In the genomic region with DNA sequence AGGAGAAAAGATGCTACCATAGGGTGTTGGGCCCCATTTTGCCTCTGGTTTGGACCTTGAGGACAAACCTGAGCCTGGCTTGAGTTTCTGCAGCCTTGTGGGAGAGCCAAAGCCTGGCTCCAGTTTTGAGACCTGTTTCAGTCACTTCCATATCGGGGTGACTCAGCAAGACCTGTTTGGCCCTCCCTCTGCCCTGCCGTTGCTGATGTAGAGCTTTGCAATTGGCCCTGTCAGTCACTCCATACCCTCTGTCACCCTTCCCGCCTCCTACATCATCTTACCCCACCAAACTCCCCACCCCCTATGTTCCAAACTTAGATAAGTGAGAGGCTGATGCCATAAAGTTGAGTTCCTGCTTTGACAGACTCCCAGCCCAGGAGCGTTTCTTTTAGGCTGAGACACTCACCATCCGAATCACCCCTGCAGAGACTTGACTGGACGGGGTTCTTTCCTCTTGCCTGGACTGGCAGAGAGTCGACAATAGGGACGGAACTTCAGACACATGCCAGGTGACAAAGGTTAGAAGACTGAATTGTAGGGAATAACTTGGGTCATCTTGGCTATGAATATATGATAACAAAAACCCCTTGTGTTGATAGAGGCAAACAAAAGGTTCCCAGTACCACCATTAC, we compare ENCODE assay signal across 32 mouse cellular contexts. TPM values are rescaled to one million over a fixed set of nuclear protein-coding genes. Genes with fewer than 3 reads are reported as not detected.
DNase-seq lines count a peak whose midpoint lies in the region; ATAC-seq and TF ChIP-seq lines count a peak whose summit lies in the region.
"Had no signal": no experiment of that assay in that cellular context is flagged by ENCODE, and none has a peak within 500 bp of the region (broad histone marks: within the 10 kb centered on the region; RNA-seq: fewer than 3 reads in every experiment).

No protein-coding gene starts in this region.

- intact Hi-C loops in heart, postnatal 25 days (cut with DNase I) = no loop called here

- H3K9me3 ChIP-seq in CH12.LX (replicated peaks; ENCODE audit: low read length) (peaks cover 16% of the 10 kb centered on the region), MEL (replicated peaks; ENCODE audit: insufficient read depth, low read length) (no peaks in the 10 kb centered on the region)
- no peaks in the 10 kb centered on the region for H3K9me3 ChIP-seq in intestine, embryonic 16.5 days (ENCODE audit: control insufficient read depth, low read length)
- H3K9me3 ChIP-seq: embryonic facial prominence, embryonic 12.5 days; embryonic facial prominence, embryonic 15.5 days; forebrain, embryonic 12.5 days; forebrain, embryonic 15.5 days; heart, embryonic 15.5 days; hindbrain, embryonic 12.5 days; hindbrain, embryonic 15.5 days had no signal

- H3K79me2 ChIP-seq in CH12.LX (replicated peaks; ENCODE audit: control insufficient read depth, extremely low read depth, insufficient read depth, poor library complexity, severe bottlenecking) (peaks cover 20% of the 10 kb centered on the region), MEL (ENCODE audit: control insufficient read depth, insufficient read depth, low read length, poor library complexity) (no peaks in the 10 kb centered on the region)

- TF ChIP-seq EP300 in CH12.LX (IDR thresholded peaks at IDR 0.05; ENCODE audit: low read length) = peak; percentile 44; the same call in 1 of the 2 replicates
- peak in 1 of 2 experiments; percentile 73; a peak in 2 of 4 replicates for TF ChIP-seq EP300 in MEL (IDR thresholded peaks at IDR 0.05; ENCODE audit: low read depth in 1 of 2, low read length in 2 of 2)

- in situ Hi-C loops in CH12.LX (cut with MboI; ENCODE audit: low pct_ligation_motif_present, low pct_unique_long_range_greater_than_20kb, low sequenced_read_pairs) = loop anchor here (5.0 kb wide), 1 partner anchor 201 kb away; no protein-coding TSS in a partner anchor

- TF ChIP-seq CTCF in CH12.LX (conservative IDR thresholded peaks at IDR 0.05 in 1 of 2, IDR thresholded peaks at IDR 0.05 in 1 of 2; ENCODE audit: low read depth in 2 of 2, low read length in 2 of 2) (no peak), MEL (IDR thresholded peaks at IDR 0.05 in 2 of 3, conservative IDR thresholded peaks at IDR 0.05 in 1 of 3; ENCODE audit: control insufficient read depth in 1 of 3, insufficient read depth in 1 of 3, low read depth in 2 of 3, low read length in 3 of 3, poor library complexity in 1 of 3, severe bottlenecking in 1 of 3) (no peak)
- TF ChIP-seq CTCF in bone marrow macrophage, adult 2 months (IDR thresholded peaks at IDR 0.05; ENCODE audit: low read depth, low read length) = no peak

- H3K27ac ChIP-seq in CH12.LX (ENCODE audit: insufficient read depth, low read depth) = peak overlapping the region; percentile 82
- peak overlapping the region; percentile 95 for H3K27ac ChIP-seq in MEL (ENCODE audit: control insufficient read depth, low read depth, low read length)
- H3K27ac ChIP-seq in bone marrow macrophage, adult 2 months (ENCODE audit: insufficient read depth, low read depth, low read length) = peak overlapping the region; percentile 12; the same call in 1 of the 2 replicates
- no peak overlapping the region for H3K27ac ChIP-seq in intestine, embryonic 16.5 days (ENCODE audit: low read length)
- H3K27ac ChIP-seq: embryonic facial prominence, embryonic 12.5 days; embryonic facial prominence, embryonic 15.5 days; forebrain, embryonic 12.5 days; forebrain, embryonic 15.5 days; heart, embryonic 15.5 days; hindbrain, embryonic 12.5 days; hindbrain, embryonic 15.5 days had no signal

- ATAC-seq in intestine, embryonic 16.5 days = no peak
- ATAC-seq: CD4-positive, CD25-positive, alpha-beta regulatory T cell, adult 4 months; forebrain, embryonic 15.5 days; Patski had no signal

- H3K27me3 ChIP-seq in CH12.LX (replicated peaks) = no peaks in the 10 kb centered on the region
- no peaks in the 10 kb centered on the region for H3K27me3 ChIP-seq in MEL (ENCODE audit: control insufficient read depth in 1 of 2, insufficient read depth in 2 of 2, low read length in 2 of 2)
- H3K27me3 ChIP-seq in intestine, embryonic 16.5 days (replicated peaks; ENCODE audit: control insufficient read depth, insufficient read depth, low read length) = no peaks in the 10 kb centered on the region
- H3K27me3 ChIP-seq: embryonic facial prominence, embryonic 12.5 days; embryonic facial prominence, embryonic 15.5 days; forebrain, embryonic 12.5 days; forebrain, embryonic 15.5 days; heart, embryonic 12.5 days; heart, embryonic 15.5 days; hindbrain, embryonic 12.5 days; hindbrain, embryonic 15.5 days; Patski had no signal

- dilution Hi-C loops in CH12.LX (cut with MboI; ENCODE audit: extremely low pct_ligation_motif_present, extremely low pct_unique_long_range_greater_than_20kb, low sequenced_read_pairs) = no loop called here

- TF ChIP-seq RAD21 in CH12.LX (IDR thresholded peaks at IDR 0.05; ENCODE audit: low read depth, low read length) = no peak
- TF ChIP-seq RAD21 in MEL (IDR thresholded peaks at IDR 0.05; ENCODE audit: low read depth, low read length) = no peak

- H3K4me3 ChIP-seq in CH12.LX (replicated peaks in 1 of 3; ENCODE audit: low read depth in 2 of 3, low read length in 2 of 3, poor library complexity in 1 of 3) (peak overlapping the region; percentile 65 to 88 (median 66)), MEL (ENCODE audit: control insufficient read depth in 1 of 2, insufficient read depth in 1 of 2, low read depth in 2 of 2, low read length in 2 of 2) (peak overlapping the region; percentile 58 to 61)
- no peak overlapping the region for H3K4me3 ChIP-seq in bone marrow macrophage, adult 2 months (ENCODE audit: insufficient read depth, low read length)
- H3K4me3 ChIP-seq in intestine, embryonic 16.5 days (ENCODE audit: low read length) = no peak overlapping the region
- H3K4me3 ChIP-seq: embryonic facial prominence, embryonic 12.5 days; embryonic facial prominence, embryonic 15.5 days; forebrain, embryonic 12.5 days; forebrain, embryonic 15.5 days; heart, embryonic 12.5 days; heart, embryonic 15.5 days; hindbrain, embryonic 12.5 days; hindbrain, embryonic 15.5 days had no signal

- H3K4me2 ChIP-seq in CH12.LX (ENCODE audit: insufficient read depth, low read depth, poor library complexity, severe bottlenecking) = peak overlapping the region; percentile 99
- no peak overlapping the region for H3K4me2 ChIP-seq in intestine, embryonic 16.5 days (ENCODE audit: low read depth, low read length)
- H3K4me2 ChIP-seq: embryonic facial prominence, embryonic 12.5 days; embryonic facial prominence, embryonic 15.5 days; forebrain, embryonic 12.5 days; forebrain, embryonic 15.5 days; heart, embryonic 12.5 days; heart, embryonic 15.5 days; hindbrain, embryonic 12.5 days; hindbrain, embryonic 15.5 days had no signal

- peaks cover 6 to 33% of the 10 kb centered on the region in 2 experiments for H3K4me1 ChIP-seq in CH12.LX (ENCODE audit: control insufficient read depth in 1 of 2, insufficient read depth in 2 of 2)
- peaks cover 5 to 9% of the 10 kb centered on the region in 2 experiments for H3K4me1 ChIP-seq in MEL (ENCODE audit: control insufficient read depth in 1 of 2, insufficient read depth in 2 of 2, low read length in 2 of 2)
- H3K4me1 ChIP-seq in bone marrow macrophage, adult 2 months (ENCODE audit: control insufficient read depth, insufficient read depth, low read length) = peaks cover 3% of the 10 kb centered on the region; the same call in 1 of the 2 replicates
- no peaks in the 10 kb centered on the region for H3K4me1 ChIP-seq in intestine, embryonic 16.5 days (ENCODE audit: control insufficient read depth, insufficient read depth, low read length)
- H3K4me1 ChIP-seq: embryonic facial prominence, embryonic 12.5 days; embryonic facial prominence, embryonic 15.5 days; forebrain, embryonic 12.5 days; forebrain, embryonic 15.5 days; heart, embryonic 12.5 days; hindbrain, embryonic 15.5 days had no signal

- WGBS in intestine, embryonic 16.5 days = 70% methylated on average over 8 of the region's 8 CpGs

- H3K36me3 ChIP-seq in CH12.LX (replicated peaks in 1 of 2; ENCODE audit: control insufficient read depth in 1 of 2, insufficient read depth in 1 of 2, low read length in 1 of 2) = peaks cover 3 to 25% of the 10 kb centered on the region in 2 experiments
- H3K36me3 ChIP-seq in MEL (ENCODE audit: control insufficient read depth in 1 of 2, insufficient read depth in 2 of 2, low read length in 2 of 2) = peaks cover 0 to 21% of the 10 kb centered on the region in 2 experiments; a peak in 2 of 4 replicates
- H3K36me3 ChIP-seq in intestine, embryonic 16.5 days (ENCODE audit: control insufficient read depth, insufficient read depth, low read length) = no peaks in the 10 kb centered on the region
- H3K36me3 ChIP-seq: embryonic facial prominence, embryonic 12.5 days; embryonic facial prominence, embryonic 15.5 days; forebrain, embryonic 12.5 days; forebrain, embryonic 15.5 days; heart, embryonic 12.5 days; heart, embryonic 15.5 days; hindbrain, embryonic 12.5 days; hindbrain, embryonic 15.5 days had no signal

- DNase-seq in CH12.LX (ENCODE audit: extremely low read depth) (peak; percentile 94), MEL (ENCODE audit: low read depth, low spot score) (peak; percentile 96)
- DNase-seq in heart, postnatal 25 days (ENCODE audit: low spot score) = no peak
- DNase-seq in lung, postnatal 25 days (ENCODE audit: low spot score) = no peak
- DNase-seq: adrenal gland, adult 2 months; adrenal gland, postnatal 14 days; cerebellum, adult 18-20 months; cerebellum, adult 9-10 months; cerebellum, postnatal 14 days; gastrocnemius, postnatal 25 days; heart, adult 18-20 months; heart, postnatal 10 days; kidney, adult 11 months; kidney, adult 8-10 months had no signal

- H3K9ac ChIP-seq in CH12.LX (ENCODE audit: insufficient read depth, low read depth) (peak overlapping the region; percentile 96), MEL (ENCODE audit: control insufficient read depth, low read depth, low read length, poor library complexity, severe bottlenecking) (peak overlapping the region; percentile 69)
- H3K9ac ChIP-seq in intestine, embryonic 16.5 days (ENCODE audit: low read depth, low read length) = no peak overlapping the region
- H3K9ac ChIP-seq: embryonic facial prominence, embryonic 12.5 days; embryonic facial prominence, embryonic 15.5 days; forebrain, embryonic 12.5 days; forebrain, embryonic 15.5 days; heart, embryonic 12.5 days; heart, embryonic 15.5 days; hindbrain, embryonic 12.5 days; hindbrain, embryonic 15.5 days had no signal

- TF ChIP-seq POLR2A in CH12.LX (IDR thresholded peaks at IDR 0.05; ENCODE audit: low read depth, low read length) (peak; percentile 98), MEL (IDR thresholded peaks at IDR 0.05; ENCODE audit: control insufficient read depth in 1 of 2, insufficient read depth in 1 of 2, low read depth in 1 of 2, low read length in 2 of 2, poor library complexity in 1 of 2) (peak; percentile 58 to 97; a peak in 3 of 4 replicates)
- TF ChIP-seq POLR2A in bone marrow macrophage, adult 2 months (IDR thresholded peaks at IDR 0.05; ENCODE audit: borderline replicate concordance, low read depth, low read length) = no peak

RNA-seq across cellular contexts. Expression of gene Loxl1, which starts 23.8 kb away (rescaled TPM):
- total RNA-seq in CH12.LX (2012; rRNA removed) (not detected in 2 replicates), CH12.LX (2014; rRNA removed) (not detected in 2 replicates), MEL (2012; rRNA removed) (not detected in 2 replicates)
- polyA plus RNA-seq in CH12.LX (2012; ENCODE audit: insufficient read length, low read depth) (not detected in 2 replicates), MEL (2012; ENCODE audit: insufficient read depth in 1 of 2, insufficient read length in 2 of 2, low read depth in 1 of 2, low replicate concordance in 2 of 2, missing spikeins in 1 of 2) (not detected)
- 1.5 and 1.8 TPM in 2 replicates for polyA plus RNA-seq in bone marrow macrophage, adult 2 months (2012; ENCODE audit: insufficient read depth, insufficient read length, missing spikeins)
- total RNA-seq in heart, postnatal 25 days (2021) = 10 to 100 TPM; 36.6 to 36.7 TPM
- 19.1 and 24.5 TPM in 2 replicates for polyA plus RNA-seq in intestine, embryonic 16.5 days (2015; fragmentation: Nextera tagmentation; extraction: Ambion mirVana)
- total RNA-seq: hematopoietic stem cell, adult 5-6 weeks had no signal
- polyA plus RNA-seq: CD4-positive, CD25-positive, alpha-beta regulatory T cell, adult 4 months had no signal

RNA-seq across cellular contexts. Expression of gene Tbc1d21, which starts 33.5 kb away (rescaled TPM):
- total RNA-seq in CH12.LX (2012; rRNA removed) (not detected in 2 replicates), CH12.LX (2014; rRNA removed) (not detected in 2 replicates), MEL (2012; rRNA removed) (not detected in 2 replicates)
- polyA plus RNA-seq in CH12.LX (2012; ENCODE audit: insufficient read length, low read depth) (4.5 and 4.6 TPM in 2 replicates), MEL (2012; ENCODE audit: insufficient read depth in 1 of 2, insufficient read length in 2 of 2, low read depth in 1 of 2, low replicate concordance in 2 of 2, missing spikeins in 1 of 2) (under 1 TPM in 1 of 2 experiments, not detected in 1; 0.13 TPM)
- polyA plus RNA-seq in bone marrow macrophage, adult 2 months (2012; ENCODE audit: insufficient read depth, insufficient read length, missing spikeins) = not detected in 2 replicates
- total RNA-seq in heart, postnatal 25 days (2021) = not detected
- not detected in 2 replicates for polyA plus RNA-seq in intestine, embryonic 16.5 days (2015; fragmentation: Nextera tagmentation; extraction: Ambion mirVana)
- total RNA-seq: adrenal gland, adult 2 months; adrenal gland, postnatal 14 days; adrenal gland, postnatal 4 days; gastrocnemius, adult 8-10 months; gastrocnemius, postnatal 25 days; heart, adult 18-20 months; heart, postnatal 10 days; hematopoietic stem cell, adult 5-6 weeks had no signal
- polyA plus RNA-seq: adrenal gland, adult 2 months; brain, embryonic 14.5 days; C2C12; CD4-positive, CD25-positive, alpha-beta regulatory T cell, adult 4 months; embryonic facial prominence, embryonic 12.5 days; embryonic facial prominence, embryonic 15.5 days; forebrain, embryonic 12.5 days; forebrain, embryonic 15.5 days; heart, embryonic 12.5 days; heart, embryonic 15.5 days; hindbrain, embryonic 12.5 days; hindbrain, embryonic 15.5 days; intestine, embryonic 14.5 days; Patski had no signal

Comparison
In these comparisons a context has a peak if more than half of its experiments do, and no peak if none do; other contexts are left out.
1. DNase-seq: peak in CH12.LX (single experiment) and MEL (single experiment); none in heart, postnatal 25 days (single experiment) and lung, postnatal 25 days (single experiment).
2. H3K4me3 ChIP-seq: peak in CH12.LX (3 of 3) and MEL (2 of 2); none in bone marrow macrophage, adult 2 months (single experiment) and intestine, embryonic 16.5 days (single experiment).
3. Of the 35 proteins assayed by ChIP-seq in both MEL and CH12.LX: peak only in MEL: GABPA; only in CH12.LX: BHLHE40, CHD1, CHD2, E2F4, HCFC1, JUND and 6 more; in both: ELF1, ETS1, NELFE, POLR2A, POLR2AphosphoS2, SIN3A and 2 more; in neither: 13; mixed calls (peak in some experiments, not most) for 1.